Mouse (Mus musculus) liver, embryonic 16.5 days (tissue): Measurements from ENCODE around the gene Prkd2. TPM values are rescaled to one million over a fixed set of nuclear protein-coding genes. Genes with fewer than 3 reads are reported as not detected.

ENCODE experiments used
- ATAC-seq: fragments of 200-750 bp; cut with Nextera tagmentation; 2 replicates; pipeline ENCODE4 v1.8.0; 2017; ENCODE audit warnings: low read depth, mild to moderate bottlenecking, moderate number of reproducible peaks, moderate library complexity
- H3K27ac ChIP-seq: fragments of 300-500 bp; sonication (generic); 2 replicates; pipeline ENCODE4 v1.5.1; 2014; ENCODE audit warnings: mild to moderate bottlenecking, low read length
- H3K27me3 ChIP-seq: fragments of 300-500 bp; sonication (generic); 2 replicates; pipeline ENCODE4 v1.6.1; 2014; ENCODE audit warnings: low read depth, low read length, mixed read lengths; ENCODE audit not compliant: control insufficient read depth, insufficient read depth
- H3K36me3 ChIP-seq: fragments of 300-500 bp; sonication (generic); 2 replicates; pipeline ENCODE4 v1.6.1; 2014; ENCODE audit warnings: mild to moderate bottlenecking; ENCODE audit not compliant: control insufficient read depth, insufficient read depth
- H3K4me1 ChIP-seq: fragments of 300-500 bp; sonication (generic); 2 replicates; pipeline ENCODE4 v1.6.1; 2014; ENCODE audit warnings: low read depth, low read length, mixed read lengths; ENCODE audit not compliant: control insufficient read depth
- H3K4me2 ChIP-seq: fragments of 300-500 bp; sonication (generic); 2 replicates; pipeline ENCODE4 v1.6.1; 2014; ENCODE audit warnings: low read depth, low read length, mixed read lengths
- H3K4me3 ChIP-seq: fragments of 300-500 bp; sonication (generic); 2 replicates; pipeline ENCODE4 v1.5.1; 2014; ENCODE audit warnings: low read depth, mild to moderate bottlenecking, low read length
- H3K9ac ChIP-seq: fragments of 300-500 bp; sonication (generic); 2 replicates; pipeline ENCODE4 v1.6.1; 2014; ENCODE audit warnings: low read depth, low read length
- H3K9me3 ChIP-seq: fragments of 300-500 bp; sonication (generic); replicated peaks from 2 replicates; pipeline ENCODE4 v1.6.1; 2016; ENCODE audit warnings: low read length; ENCODE audit not compliant: control insufficient read depth
- WGBS: fragments of 180-500 bp; shearing (Covaris S2); extraction: QIAGEN DNeasy Blood & Tissue Kit; methylation state at CpG from one replicate; pipeline ENCODE4 v1.1.7; 2014; ENCODE audit not compliant: insufficient replicate concordance; 5-methylcytosine and 5-hydroxymethylcytosine counted together
- polyA plus RNA-seq: library from polyadenylated mRNA; unstranded; fragments of >200 nt; fragmentation: Nextera tagmentation; extraction: Ambion mirVana; gene quantifications from 2 replicates; pipeline ENCODE4 v1.2.1, GENCODE M21; 2015

The Prkd2 gene
- 2.8 and 3.6 TPM in 2 replicates for polyA plus RNA-seq

- Histone ChIP-seq H3K9ac (peak within 1 kb of the TSS; percentile 82), H3K27me3 (no peaks in the 10 kb centered on the region), H3K36me3 (peaks cover 13% of the 10 kb centered on the region), H3K4me3 (peak within 1 kb of the TSS; percentile 78), H3K4me2 (peak within 1 kb of the TSS; percentile 98), H3K9me3 (no peaks in the 10 kb centered on the region), H3K4me1 (peaks cover 33% of the 10 kb centered on the region), H3K27ac (peak within 1 kb of the TSS; percentile 72)
- WGBS = under 1% methylated on average over 31 of the region's 32 CpGs
- ATAC-seq = peak; percentile 82
Observed at GRCm38 (mm10) chr7:16842645-16843063, at the start of gene Prkd2. Prkd2 (plus strand) TSS chr7:16842902.

GRCm38 (mm10) chr7:16793010-16793725 is 49.5 kb upstream of the Prkd2 start:
- H3K4me3 ChIP-seq = 0 out of 2 replicates have a peak overlapping the region, but pooled peaks have one; percentile 17
- H3K4me2 ChIP-seq = 0 out of 2 replicates have a peak overlapping the region, but pooled peaks have one; percentile 12

GRCm38 (mm10) chr7:16794886-16795285 is 47.8 kb upstream of the Prkd2 start:
- no peak overlapping the region for H3K4me3 ChIP-seq
- WGBS = 84% methylated on average over 5 of the region's 5 CpGs
- no peak overlapping the region for H3K9ac ChIP-seq
- no peaks in the 10 kb centered on the region; the same call in 1 of the 2 replicates for H3K4me1 ChIP-seq
- ATAC-seq = no peak
- no peaks in the 10 kb centered on the region for H3K9me3 ChIP-seq
- no peak overlapping the region for H3K4me2 ChIP-seq
- H3K27ac ChIP-seq = no peak overlapping the region
- H3K36me3 ChIP-seq = peaks cover 84% of the 10 kb centered on the region
- H3K27me3 ChIP-seq = no peaks in the 10 kb centered on the region

More at GRCm38 (mm10) chr7:16793010-16793725, 49.5 kb upstream of the Prkd2 start:
- no peak for ATAC-seq
- WGBS = 90% methylated on average over 19 of the region's 19 CpGs
- H3K9me3 ChIP-seq = no peaks in the 10 kb centered on the region
- no peak overlapping the region for H3K27ac ChIP-seq
- no peak overlapping the region for H3K9ac ChIP-seq
- peaks cover 90% of the 10 kb centered on the region for H3K36me3 ChIP-seq
- H3K27me3 ChIP-seq = no peaks in the 10 kb centered on the region
- no peaks in the 10 kb centered on the region; the same call in 1 of the 2 replicates for H3K4me1 ChIP-seq

- ATAC-seq = peak; percentile 21; the same call in 1 of the 2 replicates
- H3K27ac ChIP-seq = no peak overlapping the region
- WGBS = 24% methylated on average over 8 of the region's 8 CpGs
Observed at GRCm38 (mm10) chr7:16804409-16805028, 38.2 kb upstream of the Prkd2 start.

GRCm38 (mm10) chr7:16807936-16808335 is 34.8 kb upstream of the Prkd2 start:
- H3K4me3 ChIP-seq = no peak overlapping the region
- H3K4me1 ChIP-seq = peaks cover 10% of the 10 kb centered on the region
- H3K27me3 ChIP-seq = peaks cover 22% of the 10 kb centered on the region
- H3K9me3 ChIP-seq = no peaks in the 10 kb centered on the region
- 76% methylated on average over 9 of the region's 9 CpGs for WGBS
- no peak overlapping the region for H3K4me2 ChIP-seq
- H3K9ac ChIP-seq = no peak overlapping the region
- H3K36me3 ChIP-seq = no peaks in the 10 kb centered on the region
- ATAC-seq = no peak
- H3K27ac ChIP-seq = no peak overlapping the region

More at GRCm38 (mm10) chr7:16804409-16805028, 38.2 kb upstream of the Prkd2 start:
- Histone ChIP-seq H3K4me1 (peaks cover 5% of the 10 kb centered on the region; the same call in 1 of the 2 replicates), H3K9ac (no peak overlapping the region), H3K36me3 (no peaks in the 10 kb centered on the region), H3K9me3 (no peaks in the 10 kb centered on the region), H3K4me2 (no peak overlapping the region), H3K4me3 (no peak overlapping the region), H3K27me3 (no peaks in the 10 kb centered on the region)

GRCm38 (mm10) chr7:16808647-16809046 is 34.1 kb upstream of the Prkd2 start:
- Histone ChIP-seq H3K4me2 (no peak overlapping the region), H3K27ac (no peak overlapping the region), H3K36me3 (no peaks in the 10 kb centered on the region), H3K4me1 (peaks cover 10% of the 10 kb centered on the region), H3K9me3 (no peaks in the 10 kb centered on the region), H3K27me3 (peaks cover 22% of the 10 kb centered on the region), H3K4me3 (no peak overlapping the region), H3K9ac (no peak overlapping the region)
- no peak for ATAC-seq
- WGBS = 77% methylated on average over 9 of the region's 9 CpGs

- no peak overlapping the region for H3K9ac ChIP-seq
- WGBS = 23% methylated on average over 10 of the region's 10 CpGs
- ATAC-seq = peak; percentile 23; the same call in 1 of the 2 replicates
Observed at GRCm38 (mm10) chr7:16809739-16810138, 33.0 kb upstream of the Prkd2 start.

GRCm38 (mm10) chr7:16810399-16810919 is 32.2 kb upstream of the Prkd2 start:
- no peak for ATAC-seq
- Histone ChIP-seq H3K27me3 (peaks cover 22% of the 10 kb centered on the region), H3K4me3 (no peak overlapping the region), H3K36me3 (no peaks in the 10 kb centered on the region), H3K4me2 (0 out of 2 replicates have a peak overlapping the region, but pooled peaks have one; percentile 48), H3K4me1 (peaks cover 6% of the 10 kb centered on the region), H3K27ac (no peak overlapping the region), H3K9me3 (no peaks in the 10 kb centered on the region), H3K9ac (no peak overlapping the region)
- 61% methylated on average over 28 of the region's 28 CpGs for WGBS

More at GRCm38 (mm10) chr7:16809739-16810138, 33.0 kb upstream of the Prkd2 start:
- no peak overlapping the region for H3K27ac ChIP-seq
- H3K9me3 ChIP-seq = no peaks in the 10 kb centered on the region
- H3K4me1 ChIP-seq = peaks cover 7% of the 10 kb centered on the region
- H3K4me2 ChIP-seq = no peak overlapping the region
- H3K27me3 ChIP-seq = peaks cover 22% of the 10 kb centered on the region
- H3K36me3 ChIP-seq = no peaks in the 10 kb centered on the region
- H3K4me3 ChIP-seq = no peak overlapping the region
